Mouse (Mus musculus): Measurements from ENCODE around the gene Nup160. TPM values are rescaled to one million over a fixed set of nuclear protein-coding genes. Genes with fewer than 3 reads are reported as not detected.

Nup160 gene
- total RNA-seq (2021): 10 to 100 TPM; 11.7 to 14.9 TPM
- long read RNA-seq, experiment 1, partial matches to known transcripts: 13 of 13 reads
- long read RNA-seq, experiment 1, other reads (novel, unspliced or antisense): 0 of 13 reads
- long read RNA-seq, experiment 2, partial matches to known transcripts: 7 of 8 reads
- long read RNA-seq, experiment 2, other reads (novel, unspliced or antisense): 1 of 8 reads

- no peak for DNase-seq
These were observed at the start of gene Nup160 for GRCm38 (mm10) chr2:90677007-90677406. Gene Nup160, plus strand, starts transcription at chr2:90677215.

- DNase-seq: no peak
These were observed 48.8 kb upstream of the Nup160 start for GRCm38 (mm10) chr2:90628261-90628660.

- no peak for DNase-seq
These were observed 47.5 kb upstream of the Nup160 start for GRCm38 (mm10) chr2:90629552-90629951.

GRCm38 (mm10) chr2:90631938-90632733 lies 44.9 kb upstream of the Nup160 start:
- no peak for DNase-seq

- DNase-seq: no peak
These were observed 42.3 kb upstream of the Nup160 start for GRCm38 (mm10) chr2:90634671-90635070.

GRCm38 (mm10) chr2:90635085-90635723 lies 41.8 kb upstream of the Nup160 start:
- no peak for DNase-seq

GRCm38 (mm10) chr2:90636853-90637252 lies 40.2 kb upstream of the Nup160 start:
- DNase-seq: no peak

GRCm38 (mm10) chr2:90638986-90639746 lies 37.8 kb upstream of the Nup160 start:
- no peak for DNase-seq

- DNase-seq: no peak
These were observed 37.0 kb upstream of the Nup160 start for GRCm38 (mm10) chr2:90639747-90640699.

GRCm38 (mm10) chr2:90641007-90641709 lies 35.9 kb upstream of the Nup160 start:
- DNase-seq: no peak

GRCm38 (mm10) chr2:90641710-90642039 lies 35.3 kb upstream of the Nup160 start:
- no peak for DNase-seq

GRCm38 (mm10) chr2:90647084-90647483 lies 29.9 kb upstream of the Nup160 start:
- no peak for DNase-seq

- no peak for DNase-seq
These were observed 27.6 kb upstream of the Nup160 start for GRCm38 (mm10) chr2:90649405-90649804.

- no peak for DNase-seq
These were observed 27.1 kb upstream of the Nup160 start for GRCm38 (mm10) chr2:90649965-90650364.

GRCm38 (mm10) chr2:90652101-90652500 lies 24.9 kb upstream of the Nup160 start:
- DNase-seq: no peak

GRCm38 (mm10) chr2:90652993-90653392 lies 24.0 kb upstream of the Nup160 start:
- no peak for DNase-seq

- DNase-seq: no peak
These were observed 21.6 kb upstream of the Nup160 start for GRCm38 (mm10) chr2:90655449-90655848.

- DNase-seq: no peak
These were observed 18.4 kb upstream of the Nup160 start for GRCm38 (mm10) chr2:90658613-90659012.

- no peak for DNase-seq
These were observed 18.0 kb upstream of the Nup160 start for GRCm38 (mm10) chr2:90659016-90659415.

GRCm38 (mm10) chr2:90659639-90660038 lies 17.4 kb upstream of the Nup160 start:
- DNase-seq: no peak

GRCm38 (mm10) chr2:90660947-90661346 lies 16.1 kb upstream of the Nup160 start:
- DNase-seq: no peak
